In the genomic region with DNA sequence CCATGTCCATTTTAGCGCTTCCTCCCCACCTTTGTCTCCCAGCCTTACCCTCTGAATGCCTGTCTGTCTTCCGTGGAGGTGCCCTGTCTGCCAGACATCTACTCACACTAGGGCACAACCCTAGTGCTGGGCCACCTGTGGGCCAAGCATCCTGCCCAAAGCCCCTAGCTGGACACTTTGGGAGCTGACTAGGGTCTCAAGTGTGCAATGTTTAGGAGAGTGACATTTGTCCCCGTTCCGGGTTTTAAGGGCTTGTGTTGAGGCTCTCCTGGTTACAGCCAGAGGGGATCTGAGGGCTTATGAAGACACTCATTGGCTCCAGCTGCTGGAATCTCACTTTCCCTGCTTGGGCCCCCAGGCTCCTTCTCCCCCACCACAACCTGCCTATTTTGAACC, we compare ENCODE assay signal across 9 mouse cellular contexts. TPM values are rescaled to one million over a fixed set of nuclear protein-coding genes. Genes with fewer than 3 reads are reported as not detected.
DNase-seq lines count a peak whose midpoint lies in the region; ATAC-seq and TF ChIP-seq lines count a peak whose summit lies in the region.
"Had no signal": no experiment of that assay in that cellular context is flagged by ENCODE, and none has a peak within 500 bp of the region (broad histone marks: within the 10 kb centered on the region; RNA-seq: fewer than 3 reads in every experiment).

No protein-coding gene starts in this region.

- no peak for TF ChIP-seq CTCF in lung, postnatal 0 days (IDR thresholded peaks at IDR 0.05)
- TF ChIP-seq CTCF in stomach, postnatal 0 days (IDR thresholded peaks at IDR 0.05; ENCODE audit: low read depth) = no peak

- no peak overlapping the region for H3K4me3 ChIP-seq in lung, postnatal 0 days (ENCODE audit: low read depth, low read length)
- no peak overlapping the region for H3K4me3 ChIP-seq in forebrain, embryonic 16.5 days (replicated peaks; ENCODE audit: low read length)
- peak overlapping the region; percentile 47; the same call in 1 of the 2 replicates for H3K4me3 ChIP-seq in liver, embryonic 12.5 days
- H3K4me3 ChIP-seq in stomach, postnatal 0 days (ENCODE audit: low read depth, low read length) = no peak overlapping the region

- H3K4me2 ChIP-seq in lung, postnatal 0 days (replicated peaks; ENCODE audit: low read depth, low read length) = peak overlapping the region; percentile 76; the same call in 1 of the 2 replicates
- peak overlapping the region; percentile 97 for H3K4me2 ChIP-seq in forebrain, embryonic 16.5 days (ENCODE audit: low read length)
- H3K4me2 ChIP-seq in liver, embryonic 12.5 days = peak overlapping the region; percentile 74
- peak overlapping the region; percentile 86 for H3K4me2 ChIP-seq in stomach, postnatal 0 days (replicated peaks; ENCODE audit: low read depth)

- no peak for DNase-seq in lung, postnatal 0 days (ENCODE audit: low spot score)
- DNase-seq in lung, postnatal 4 days = no peak
- no peak for DNase-seq in stomach, postnatal 0 days (ENCODE audit: low spot score)
- DNase-seq in cerebellum, adult 8-10 months = no peak
- no peak for DNase-seq in thymus, postnatal 10 days (ENCODE audit: low spot score in 2 of 2)
- DNase-seq: kidney, adult 11 months had no signal

- H3K9me3 ChIP-seq in lung, postnatal 0 days (ENCODE audit: low read length) = no peaks in the 10 kb centered on the region
- no peaks in the 10 kb centered on the region for H3K9me3 ChIP-seq in forebrain, embryonic 16.5 days (ENCODE audit: control insufficient read depth, low read length)
- H3K9me3 ChIP-seq in liver, embryonic 12.5 days (replicated peaks) = no peaks in the 10 kb centered on the region
- no peaks in the 10 kb centered on the region for H3K9me3 ChIP-seq in stomach, postnatal 0 days (ENCODE audit: control insufficient read depth, low read length)

- H3K27me3 ChIP-seq in lung, postnatal 0 days (replicated peaks; ENCODE audit: insufficient read depth, low read length) = no peaks in the 10 kb centered on the region
- H3K27me3 ChIP-seq in forebrain, embryonic 16.5 days (replicated peaks; ENCODE audit: control insufficient read depth, insufficient read depth, low read length) = peaks cover 34% of the 10 kb centered on the region
- peaks cover 99% of the 10 kb centered on the region for H3K27me3 ChIP-seq in liver, embryonic 12.5 days (replicated peaks)
- no peaks in the 10 kb centered on the region for H3K27me3 ChIP-seq in stomach, postnatal 0 days (ENCODE audit: control insufficient read depth, insufficient read depth, low read length)

- no peak for TF ChIP-seq EP300 in lung, postnatal 0 days (IDR thresholded peaks at IDR 0.05)
- TF ChIP-seq EP300 in stomach, postnatal 0 days (optimal IDR thresholded peaks at IDR 0.05) = no peak

- H3K36me3 ChIP-seq in lung, postnatal 0 days (ENCODE audit: insufficient read depth, low read length) = no peaks in the 10 kb centered on the region
- no peaks in the 10 kb centered on the region for H3K36me3 ChIP-seq in forebrain, embryonic 16.5 days (ENCODE audit: control insufficient read depth, insufficient read depth)
- H3K36me3 ChIP-seq in liver, embryonic 12.5 days = no peaks in the 10 kb centered on the region
- H3K36me3 ChIP-seq in stomach, postnatal 0 days (ENCODE audit: control insufficient read depth, insufficient read depth, low read length) = no peaks in the 10 kb centered on the region

- 32% methylated on average over 4 of the region's 4 CpGs for WGBS in lung, postnatal 0 days
- 6% methylated on average over 4 of the region's 4 CpGs for WGBS in forebrain, embryonic 16.5 days
- WGBS in liver, embryonic 12.5 days (ENCODE audit: insufficient replicate concordance) = 9% methylated on average over 4 of the region's 4 CpGs
- 37% methylated on average over 4 of the region's 4 CpGs for WGBS in stomach, postnatal 0 days

- H3K27ac ChIP-seq in lung, postnatal 0 days (ENCODE audit: low read length) = no peak overlapping the region
- no peak overlapping the region for H3K27ac ChIP-seq in forebrain, embryonic 16.5 days (ENCODE audit: low read length)
- no peak overlapping the region for H3K27ac ChIP-seq in liver, embryonic 12.5 days
- H3K27ac ChIP-seq in stomach, postnatal 0 days (replicated peaks) = peak overlapping the region; percentile 83; the same call in 1 of the 2 replicates
- H3K27ac ChIP-seq: macrophage had no signal

- no peak overlapping the region for H3K9ac ChIP-seq in lung, postnatal 0 days (replicated peaks; ENCODE audit: low read depth)
- peak overlapping the region; percentile 55; the same call in 1 of the 2 replicates for H3K9ac ChIP-seq in forebrain, embryonic 16.5 days (replicated peaks; ENCODE audit: low read depth, low read length)
- no peak overlapping the region for H3K9ac ChIP-seq in liver, embryonic 12.5 days
- H3K9ac ChIP-seq in stomach, postnatal 0 days (ENCODE audit: low read length) = peak overlapping the region; percentile 64; the same call in 1 of the 2 replicates

- ATAC-seq in lung, postnatal 0 days = no peak
- no peak; the same call in 1 of the 2 replicates for ATAC-seq in forebrain, embryonic 16.5 days
- ATAC-seq in liver, embryonic 12.5 days = no peak
- ATAC-seq in stomach, postnatal 0 days (ENCODE audit: low FRiP score, low TSS enrichment) = no peak

- peaks cover 23% of the 10 kb centered on the region; the same call in 1 of the 2 replicates for H3K4me1 ChIP-seq in lung, postnatal 0 days (ENCODE audit: insufficient read depth, low read depth, low read length)
- peaks cover 28% of the 10 kb centered on the region for H3K4me1 ChIP-seq in forebrain, embryonic 16.5 days (replicated peaks; ENCODE audit: control insufficient read depth, insufficient read depth, low read length)
- H3K4me1 ChIP-seq in liver, embryonic 12.5 days = peaks cover 22% of the 10 kb centered on the region
- peaks cover 11% of the 10 kb centered on the region for H3K4me1 ChIP-seq in stomach, postnatal 0 days (replicated peaks; ENCODE audit: control insufficient read depth, insufficient read depth)

RNA-seq across cellular contexts. Expression of a gene that starts 42.5 kb away (rescaled TPM):
- 16.3 and 19.5 TPM in 2 replicates for polyA plus RNA-seq in lung, postnatal 0 days (2015; fragmentation: Nextera tagmentation; extraction: Ambion mirVana)
- polyA plus RNA-seq in forebrain, embryonic 16.5 days (2015; fragmentation: Nextera tagmentation; extraction: Ambion mirVana) = 6.5 and 7.0 TPM in 2 replicates
- polyA plus RNA-seq in liver, embryonic 12.5 days (2016; fragmentation: Nextera tagmentation; extraction: Ambion mirVana) = 2.5 and 3.0 TPM in 2 replicates
- polyA plus RNA-seq in stomach, postnatal 0 days (2015; fragmentation: Nextera tagmentation; extraction: Ambion mirVana) = 15.1 and 16.8 TPM in 2 replicates

Comparison
In these comparisons a context has a peak if more than half of its experiments do, and no peak if none do; other contexts are left out.
1. H3K9ac ChIP-seq: peak in forebrain, embryonic 16.5 days (single experiment) and stomach, postnatal 0 days (single experiment); none in lung, postnatal 0 days (single experiment) and liver, embryonic 12.5 days (single experiment).
2. Peak in every context shown above with its lines, with median percentiles within 50 percentile points of each other: H3K4me2 ChIP-seq.